Mouse (Mus musculus): ENCODE data around the gene Il33.

The Il33 gene

DNA sequence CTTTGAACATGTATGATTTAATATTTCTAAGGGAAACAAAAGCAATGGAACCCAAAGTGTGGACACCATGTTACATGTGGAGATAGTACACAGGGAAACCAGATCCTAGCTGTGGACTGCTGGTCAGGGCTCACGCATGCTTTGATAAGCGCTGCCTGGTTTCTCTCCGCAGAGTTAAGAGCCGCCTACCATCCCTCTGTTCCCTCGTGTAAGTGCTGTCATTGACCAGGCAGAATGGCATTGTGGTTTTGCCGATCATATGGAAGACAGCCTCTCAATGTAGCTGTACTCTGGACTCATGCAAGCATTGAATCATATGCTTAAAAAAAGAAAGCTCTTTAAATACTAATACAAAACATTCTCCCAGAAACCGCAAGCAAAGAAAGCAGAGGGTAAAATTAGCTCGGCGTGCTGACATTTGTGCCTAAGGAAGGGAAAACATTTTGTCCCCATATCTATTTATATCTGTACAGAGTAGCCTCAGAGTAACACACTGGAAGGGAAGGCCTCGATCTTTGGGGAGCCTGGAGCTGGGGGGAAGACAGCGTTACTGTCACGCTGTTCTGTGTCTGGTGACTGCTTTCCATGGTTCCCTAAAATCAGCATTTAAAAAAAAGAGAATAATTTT, 61.7 kb downstream of the Il33 start:
- no peak for DNase-seq (ENCODE audit: low read depth)

DNA sequence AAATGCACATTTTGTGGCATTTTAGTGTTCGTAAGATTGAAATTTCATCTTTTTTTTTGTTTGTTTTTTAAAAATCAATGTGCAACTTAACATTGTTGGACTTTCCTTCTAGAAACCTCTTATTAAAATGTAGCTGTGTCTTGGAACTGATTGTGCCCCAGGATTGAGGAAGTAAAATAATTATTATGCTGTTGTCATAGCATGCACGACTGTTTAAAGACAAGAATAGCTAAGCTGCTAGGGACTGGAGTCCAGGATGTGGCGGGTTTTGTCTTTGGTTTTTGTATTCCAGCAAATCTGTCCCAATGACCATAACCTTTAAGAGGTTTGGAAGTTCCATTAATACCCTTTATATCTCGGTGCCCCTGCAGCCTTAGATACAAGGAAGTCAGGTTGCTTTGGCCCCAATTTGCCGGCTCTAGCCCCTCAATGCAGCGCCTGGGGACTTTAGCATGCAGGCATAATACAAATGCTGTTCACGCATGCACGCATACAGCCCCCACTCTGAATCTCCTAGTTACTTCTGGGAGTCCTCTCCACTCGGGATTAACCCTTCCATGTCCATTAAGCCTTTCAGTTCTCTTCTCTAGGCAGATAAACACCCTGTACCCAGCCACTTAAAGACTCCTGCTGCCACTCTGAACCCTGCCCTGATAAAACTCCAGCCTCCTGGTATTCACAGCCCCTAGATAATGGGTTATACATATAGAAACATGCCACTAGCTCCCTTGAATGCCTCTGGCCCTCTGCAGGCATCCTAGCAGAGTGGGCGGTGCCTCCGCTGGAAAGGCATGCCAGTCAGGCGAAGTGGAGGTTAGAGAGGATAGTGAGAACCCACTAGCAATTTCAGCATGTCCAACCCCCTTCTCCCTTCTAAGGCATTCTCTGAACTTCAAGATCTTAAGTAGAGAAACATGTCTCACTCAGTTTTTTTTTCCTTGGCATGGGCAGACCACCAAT, 75.8 kb downstream of the Il33 start:
- DNase-seq (ENCODE audit: low read depth), result no peak

DNA sequence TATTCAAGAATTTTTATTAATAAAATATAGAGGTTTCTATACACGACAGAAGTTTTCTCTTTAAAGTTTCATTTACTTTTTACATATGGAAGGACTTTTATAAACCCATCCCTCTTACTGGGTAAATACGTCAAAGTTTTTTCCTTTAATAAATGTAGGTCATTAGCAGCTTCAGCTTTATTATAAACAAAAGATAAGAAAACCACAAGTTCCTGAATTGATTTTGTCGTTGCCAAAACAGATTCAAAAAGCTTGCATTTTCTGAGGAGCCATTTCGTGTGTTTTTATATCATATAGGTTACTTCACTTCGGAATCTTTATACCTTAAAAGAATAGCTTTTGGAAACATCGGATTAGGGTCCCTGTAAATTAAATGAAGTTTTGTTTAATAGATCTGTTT, 76.6 kb downstream of the Il33 start:
- no peak for DNase-seq (ENCODE audit: low read depth)

DNA sequence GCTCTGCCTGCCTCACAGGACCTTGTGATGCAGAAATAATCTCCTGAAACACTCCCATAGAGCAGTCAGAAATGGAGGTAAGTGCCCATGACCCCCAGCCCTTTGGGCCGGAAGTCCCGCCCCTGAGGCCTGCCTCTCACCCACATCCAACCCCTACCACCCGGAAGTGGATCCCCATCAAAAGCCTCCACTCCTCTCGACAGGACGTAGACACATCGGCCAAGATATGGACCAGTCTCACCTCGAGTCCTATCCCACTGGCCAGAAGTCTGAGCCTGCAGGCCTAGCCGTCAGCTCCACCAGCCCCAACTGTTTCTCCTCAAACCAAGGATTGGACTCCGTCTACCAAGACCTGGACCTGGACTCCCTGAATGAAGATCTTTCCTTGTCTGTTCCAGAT, 78.7 kb downstream of the Il33 start, which contains the start of gene Trpd52l3:
TSS of gene Trpd52l3 (plus strand) at position 170 of the 400 bp plus-strand sequence.
- DNase-seq (ENCODE audit: low read depth), result no peak

DNA sequence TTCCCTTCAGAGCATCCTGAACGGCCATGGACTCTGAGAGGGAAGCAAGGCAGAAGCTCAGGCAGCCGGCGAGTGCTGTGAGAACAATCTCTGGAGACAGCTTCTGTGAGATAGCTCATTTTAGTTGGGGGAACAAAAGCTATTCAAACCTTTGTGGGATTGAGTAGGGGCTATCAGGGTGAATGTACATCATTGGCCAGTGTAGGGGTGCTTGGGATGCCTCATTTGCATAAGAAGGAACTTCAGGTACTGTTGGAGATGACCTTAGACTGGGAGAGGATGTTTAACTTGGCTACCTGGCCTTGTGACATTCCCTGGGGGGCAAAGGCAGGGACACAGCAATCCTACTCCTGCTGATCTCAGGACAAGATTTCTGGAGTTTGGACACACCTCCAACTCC, 81.5 kb downstream of the Il33 start:
- no peak for DNase-seq (ENCODE audit: low read depth)

All from 416B (cell line).